Mouse (Mus musculus): ENCODE results near the gene Mapk14.

Mapk14 gene

GRCm38 (mm10) chr17:28785036-28785435 is 93.9 kb downstream of the Mapk14 start:
- DNase-seq (ENCODE audit: low read depth): no peak

- DNase-seq (ENCODE audit: low read depth): no peak
Measured at GRCm38 (mm10) chr17:28787507-28787906, 96.4 kb downstream of the Mapk14 start.

GRCm38 (mm10) chr17:28797031-28797430 is 105.9 kb downstream of the Mapk14 start:
- no peak for DNase-seq (ENCODE audit: low read depth)
